Mouse (Mus musculus) lung, postnatal 0 days (tissue): ENCODE results near the gene Ccdc183.

Experiments used
- CTCF ChIP-seq: IDR thresholded peaks from 2 replicates; pipeline ENCODE4 v1.5.1; 2016; ENCODE audit warnings: antibody characterized with exemption, mild to moderate bottlenecking
- EP300 ChIP-seq: IDR thresholded peaks from 2 replicates; pipeline ENCODE4 v1.6.1; 2016; ENCODE audit warnings: antibody characterized with exemption, mild to moderate bottlenecking, control low read depth

DNA sequence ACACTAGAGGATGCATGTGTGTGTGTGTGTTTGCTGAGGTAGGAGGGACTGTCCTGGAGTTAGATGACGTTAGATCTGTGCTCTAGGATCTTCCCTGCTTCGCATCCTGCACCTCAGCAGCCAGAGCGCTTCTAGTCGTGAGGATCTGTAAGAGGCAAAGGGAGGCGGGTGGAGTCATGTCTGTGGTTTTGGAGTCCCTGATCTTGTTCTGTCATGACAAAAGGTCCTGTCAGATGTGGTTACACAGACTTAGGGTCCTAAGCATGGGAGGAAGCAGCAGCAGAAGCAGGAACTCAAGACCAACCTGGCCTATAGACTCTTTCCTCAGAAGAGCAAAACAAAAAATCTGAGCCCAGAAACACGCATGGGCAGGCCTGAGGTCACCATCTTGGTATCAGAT, 2.9 kb upstream of the Ccdc183 start:
- TF ChIP-seq EP300: no peak
- no peak for TF ChIP-seq CTCF
